Mouse (Mus musculus) layer of hippocampus, postnatal 25 days (tissue): ENCODE data around the gene Igtp. TPM values are rescaled to one million over a fixed set of nuclear protein-coding genes. Genes with fewer than 3 reads are reported as not detected.

Experiments used
- DNase-seq, 2 experiments: peaks; one replicate each; pipeline ENCODE4 v3.0.0; 2022; ENCODE audit warnings: mixed read lengths in 2 of 2, low spot score in 1 of 2; ENCODE audit errors: extremely low spot score in 1 of 2
- total RNA-seq, 2 experiments: library from RNA; stranded (reverse); gene quantifications; 2 replicates each; pipeline ENCODE4 v1.2.3; 2021

Igtp gene
- total RNA-seq, 2 experiments from 2014 or later: 1.2 to 1.5 TPM

DNA sequence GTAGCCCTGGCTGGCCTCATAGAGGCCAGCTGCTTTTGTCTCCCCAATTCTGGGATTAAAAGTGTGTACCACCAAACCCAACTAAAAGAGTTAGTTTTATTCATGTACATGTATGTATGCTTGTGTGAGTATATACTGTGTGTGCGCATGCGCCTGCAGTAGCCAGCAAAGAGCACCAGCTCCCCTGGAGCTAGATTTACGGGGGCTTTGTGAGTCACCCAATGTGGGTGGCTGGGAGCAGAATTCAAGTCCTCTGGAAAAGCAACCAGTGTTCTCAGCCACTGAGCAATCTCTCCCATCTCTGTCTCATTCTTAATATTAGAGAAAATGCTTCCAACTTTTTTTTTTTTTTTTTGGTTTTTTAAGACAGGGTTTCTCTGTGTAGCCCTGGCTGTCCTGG, 55.1 kb downstream of the Igtp start:
- DNase-seq: no peak

Other genes with a start within 250 kb of the Igtp start
- 10 to 100 TPM; 84.6 to 93.1 TPM for gene Larp1, start 190.5 kb upstream of the Igtp start, total RNA-seq
- not detected for gene Gm12248, start 106.4 kb upstream of the Igtp start, total RNA-seq
- gene Cnot8, start 95.4 kb upstream of the Igtp start, total RNA-seq: 10 to 100 TPM; 52.7 to 54.5 TPM
- 10 to 100 TPM; 19.2 to 20.6 TPM for gene Gemin5, start 31.0 kb upstream of the Igtp start, total RNA-seq
- gene Mrpl22, start 27.9 kb upstream of the Igtp start, total RNA-seq: 10 to 100 TPM; 28.3 to 34.8 TPM
- 1 to 10 TPM; 1.3 to 2.1 TPM for gene Irgm2, start 62 bp downstream of the Igtp start, total RNA-seq
- not detected for gene 4930438A08Rik, start 75.2 kb downstream of the Igtp start, total RNA-seq
- 10 to 100 TPM; 19.3 to 28.6 TPM for gene Zfp692, start 107.5 kb downstream of the Igtp start, total RNA-seq
- 10 to 100 TPM; 45.9 to 47.7 TPM for gene Zfp672, start 130.8 kb downstream of the Igtp start, total RNA-seq
- gene Sh3bp5l, start 131.2 kb downstream of the Igtp start, total RNA-seq: 10 to 100 TPM; 55.1 to 55.8 TPM
- under 1 TPM in 1 of 2 experiments, not detected in 1; 0.25 TPM for gene Lypd8, start 179.5 kb downstream of the Igtp start, total RNA-seq
- not detected for gene 1810065E05Rik, start 221.6 kb downstream of the Igtp start, total RNA-seq
- not detected for gene Gm12253, start 233.0 kb downstream of the Igtp start, total RNA-seq